Mouse (Mus musculus) B cell, adult 2 months (primary cell): ENCODE results near the gene Grk2.

Source experiments
- DNase-seq, 2 experiments: peaks; one replicate each; pipeline ENCODE4 v3.0.0; 2022

Grk2 gene

DNA sequence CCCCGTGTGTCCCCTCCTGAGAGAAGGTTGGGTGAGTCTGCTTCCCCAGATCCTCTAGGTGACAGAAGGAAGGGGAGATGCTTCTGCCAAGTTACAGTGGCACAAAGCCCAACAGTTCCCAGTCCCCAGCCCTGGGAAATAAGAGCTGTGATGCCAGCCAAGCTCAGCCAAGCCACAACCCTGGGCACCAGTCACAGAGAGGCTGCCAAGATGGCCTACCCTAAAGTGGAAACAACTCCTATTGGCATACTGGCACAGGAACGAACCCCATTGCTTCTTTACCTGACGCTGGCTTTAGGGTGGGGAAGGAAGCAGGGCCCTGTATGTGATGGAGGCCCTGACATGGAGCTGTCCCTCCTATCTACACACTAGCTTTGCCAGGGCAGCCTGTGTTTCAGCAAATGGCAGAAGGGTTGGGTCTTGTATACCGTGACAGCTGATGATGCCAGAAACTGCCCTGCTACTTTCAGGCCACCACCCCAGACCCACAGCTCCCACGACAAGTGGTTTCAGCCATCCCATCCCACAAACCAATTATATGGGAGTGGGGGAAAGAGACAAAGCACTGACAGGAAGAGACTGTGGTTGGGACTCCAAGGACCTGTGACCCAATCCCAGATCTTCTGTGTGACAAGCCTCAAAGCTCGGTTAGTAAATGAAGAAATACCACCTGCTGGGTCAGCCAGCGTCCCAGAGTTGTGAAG lies 2.9 kb downstream of the Grk2 start:
- no peak for DNase-seq

- DNase-seq: peak; percentile 74 to 77
These were observed 4.0 kb downstream of the Grk2 start for GRCm38 (mm10) chr19:4301735-4302651.

GRCm38 (mm10) chr19:4300852-4301734 lies 4.9 kb downstream of the Grk2 start:
- DNase-seq: no peak

DNA sequence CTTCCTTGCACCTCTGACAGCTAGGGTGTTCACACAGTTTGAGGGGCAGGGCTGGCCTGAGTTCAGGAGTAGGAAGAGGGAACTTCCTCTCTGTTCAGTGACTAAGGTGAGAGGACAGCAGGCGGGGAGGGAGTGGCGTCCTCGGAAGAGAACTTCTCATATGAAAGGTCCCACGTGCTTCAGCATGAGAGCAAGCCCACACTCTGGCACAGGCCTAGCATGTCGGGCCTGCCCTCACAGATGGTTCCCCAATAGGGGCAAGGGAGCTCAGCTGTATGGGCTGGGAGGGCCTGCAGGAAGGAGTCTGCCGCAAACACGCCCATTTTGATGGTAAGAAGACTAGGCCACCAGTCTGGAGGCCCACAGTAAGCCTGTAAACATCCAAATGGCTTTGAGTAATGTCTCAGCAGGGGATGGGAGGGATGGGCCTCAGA lies 5.7 kb downstream of the Grk2 start:
- DNase-seq: peak; percentile 82 to 86

DNA sequence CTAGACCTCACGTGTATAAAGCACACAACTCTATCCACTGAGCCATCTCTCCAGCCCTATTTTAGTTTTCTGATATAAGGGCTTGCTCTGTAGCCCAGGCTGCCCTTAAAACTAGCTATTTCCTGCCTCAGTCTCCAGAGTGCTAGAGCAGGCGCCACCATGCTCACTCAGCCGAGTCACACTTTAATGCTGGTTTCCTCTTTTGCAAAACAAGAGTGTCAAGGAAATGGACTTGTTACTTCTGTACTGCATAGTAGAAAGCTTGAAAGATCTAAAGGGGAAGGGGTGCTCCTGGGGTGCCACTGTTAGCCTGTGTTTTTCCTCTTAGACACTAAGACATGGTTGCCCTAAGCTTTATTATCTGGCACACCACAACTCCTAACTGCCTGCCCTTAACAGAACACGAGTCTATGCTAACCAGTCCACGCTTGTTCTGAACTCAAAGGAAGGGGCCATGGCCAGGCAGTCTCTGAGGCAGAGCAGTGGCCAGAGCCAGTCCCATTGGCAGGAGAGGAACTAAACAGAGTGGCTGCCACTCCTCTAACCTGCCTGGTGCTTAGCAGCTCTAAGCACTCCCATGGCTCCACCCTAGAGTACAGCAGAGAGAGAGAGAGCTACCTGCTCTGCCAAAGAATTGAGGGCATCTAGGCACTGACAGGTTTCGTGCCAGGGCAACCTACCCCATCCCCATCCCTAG lies 6.3 kb downstream of the Grk2 start:
- DNase-seq: peak; percentile 65 to 71

DNA sequence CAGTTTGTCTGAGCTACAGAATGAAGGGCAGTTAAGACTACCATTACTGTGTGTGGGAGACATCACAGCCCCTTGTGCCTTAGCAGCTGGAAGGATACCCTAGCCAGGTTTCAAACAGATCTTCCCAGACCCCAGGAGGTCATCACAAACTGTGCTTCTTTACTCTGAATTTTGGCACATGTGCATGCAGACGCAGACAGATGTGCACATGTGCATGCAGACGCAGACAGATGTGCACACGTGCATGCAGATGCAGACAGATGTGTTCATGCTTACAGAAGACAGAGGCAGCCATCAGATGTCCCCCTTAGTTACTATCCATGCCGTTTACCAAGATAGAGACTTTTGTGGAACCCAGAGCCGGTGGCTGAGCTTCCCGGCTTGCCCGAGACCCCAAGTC lies 6.9 kb downstream of the Grk2 start:
- DNase-seq: no peak

DNA sequence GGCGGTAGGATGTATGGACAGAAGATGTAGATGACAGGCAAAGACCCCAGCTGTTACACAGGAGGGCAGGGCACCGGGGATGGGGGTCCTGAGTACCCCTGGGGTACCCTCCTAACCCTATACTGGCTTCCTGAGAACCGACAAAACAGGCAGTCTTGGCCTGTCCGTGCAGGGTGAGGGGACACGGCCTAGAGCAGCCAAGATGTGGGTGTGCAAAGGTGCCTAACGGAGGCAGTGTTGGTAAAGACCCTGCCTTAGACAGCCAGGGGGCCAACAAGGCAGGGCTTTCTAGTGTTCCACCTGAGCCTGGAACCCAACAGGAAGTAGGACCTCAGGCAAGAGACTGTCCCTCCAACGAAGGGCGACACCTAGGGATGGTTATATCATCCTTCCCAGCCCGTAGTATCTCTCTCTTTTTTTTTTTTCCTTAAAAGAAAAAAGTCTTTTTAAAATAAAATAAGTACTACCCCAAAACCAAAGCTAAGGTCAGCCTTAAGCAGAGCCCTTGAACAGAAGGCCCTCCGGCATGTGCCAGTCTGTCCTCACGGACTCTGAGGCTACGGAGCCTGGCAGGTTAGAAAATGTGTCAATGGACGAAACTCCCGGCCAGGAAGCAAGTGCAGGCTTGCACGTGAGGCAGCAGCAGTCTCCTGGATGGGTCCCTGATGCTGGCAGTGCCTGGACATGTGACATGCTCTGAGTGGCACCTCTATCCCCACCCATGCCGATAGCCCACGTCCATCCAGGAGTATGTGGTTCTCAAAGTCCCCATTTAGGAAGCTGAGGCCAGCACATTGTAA lies 7.5 kb downstream of the Grk2 start:
- DNase-seq: no peak

DNA sequence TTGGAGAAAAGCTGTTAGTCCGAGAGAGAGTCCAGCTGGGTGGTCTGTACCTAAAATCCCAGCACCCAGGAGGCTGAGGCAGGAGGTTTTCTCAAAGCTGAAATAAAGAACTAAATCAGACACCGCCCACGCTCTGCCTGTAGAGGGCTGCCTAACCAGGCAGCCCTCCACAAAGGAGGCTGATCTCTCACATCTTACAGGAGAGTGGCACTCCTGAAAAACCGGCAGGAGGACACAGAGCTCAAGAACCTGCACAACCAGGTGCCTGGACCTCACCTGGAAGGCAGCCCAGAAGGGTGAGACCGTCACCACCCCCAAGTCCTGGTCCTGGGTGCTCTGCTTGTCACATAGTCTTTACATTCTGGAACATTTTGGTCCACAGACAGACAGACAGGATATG lies 8.2 kb downstream of the Grk2 start:
- peak; percentile 37 to 43 for DNase-seq

DNA sequence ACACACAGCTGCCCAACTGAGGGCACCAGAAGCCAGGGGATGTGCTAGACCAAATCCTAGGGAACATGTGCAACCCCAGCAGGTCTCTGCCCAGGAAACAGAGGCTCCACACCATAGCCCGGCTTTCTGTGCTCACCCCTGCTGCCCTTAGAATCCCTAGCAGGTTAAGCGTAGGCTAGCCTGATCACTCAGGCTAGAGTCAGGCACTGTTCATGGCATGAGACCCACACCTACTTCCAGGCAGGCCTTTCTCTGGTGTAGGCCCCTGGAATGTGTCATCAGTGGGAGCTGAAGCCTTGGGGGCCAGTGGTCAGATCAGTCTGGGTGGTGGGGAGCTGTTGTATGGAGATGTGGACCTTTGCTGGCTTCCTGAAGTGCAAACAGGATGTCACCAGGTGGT lies 9.4 kb downstream of the Grk2 start:
- no peak for DNase-seq

GRCm38 (mm10) chr19:4295391-4295790 lies 10.6 kb downstream of the Grk2 start:
- DNase-seq: no peak

GRCm38 (mm10) chr19:4294381-4295097 lies 11.5 kb downstream of the Grk2 start:
- peak; percentile 84 to 88 for DNase-seq

- no peak for DNase-seq
These were observed 14.9 kb downstream of the Grk2 start for GRCm38 (mm10) chr19:4291161-4291560.

GRCm38 (mm10) chr19:4290749-4291148 lies 15.3 kb downstream of the Grk2 start:
- no peak for DNase-seq

DNA sequence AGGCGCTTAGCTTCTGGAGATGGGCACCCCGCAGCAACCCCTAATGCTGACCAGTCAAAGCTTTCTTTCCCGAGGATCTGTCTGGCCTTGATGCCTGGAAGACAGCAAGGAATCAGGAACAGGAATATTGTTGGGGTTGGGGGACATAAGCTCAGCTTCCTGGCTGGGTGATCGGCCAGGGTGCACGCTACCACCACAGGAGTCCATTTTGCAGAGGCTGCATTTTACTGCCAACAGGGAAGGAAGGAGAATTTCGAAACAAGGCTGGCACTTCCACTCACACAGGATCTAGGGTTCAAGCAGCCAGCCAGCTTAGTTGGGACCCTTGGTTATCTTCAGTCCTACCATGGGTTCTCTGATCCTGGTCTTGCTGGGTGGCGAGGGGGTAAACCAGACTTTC lies 22.4 kb downstream of the Grk2 start:
- no peak for DNase-seq

DNA sequence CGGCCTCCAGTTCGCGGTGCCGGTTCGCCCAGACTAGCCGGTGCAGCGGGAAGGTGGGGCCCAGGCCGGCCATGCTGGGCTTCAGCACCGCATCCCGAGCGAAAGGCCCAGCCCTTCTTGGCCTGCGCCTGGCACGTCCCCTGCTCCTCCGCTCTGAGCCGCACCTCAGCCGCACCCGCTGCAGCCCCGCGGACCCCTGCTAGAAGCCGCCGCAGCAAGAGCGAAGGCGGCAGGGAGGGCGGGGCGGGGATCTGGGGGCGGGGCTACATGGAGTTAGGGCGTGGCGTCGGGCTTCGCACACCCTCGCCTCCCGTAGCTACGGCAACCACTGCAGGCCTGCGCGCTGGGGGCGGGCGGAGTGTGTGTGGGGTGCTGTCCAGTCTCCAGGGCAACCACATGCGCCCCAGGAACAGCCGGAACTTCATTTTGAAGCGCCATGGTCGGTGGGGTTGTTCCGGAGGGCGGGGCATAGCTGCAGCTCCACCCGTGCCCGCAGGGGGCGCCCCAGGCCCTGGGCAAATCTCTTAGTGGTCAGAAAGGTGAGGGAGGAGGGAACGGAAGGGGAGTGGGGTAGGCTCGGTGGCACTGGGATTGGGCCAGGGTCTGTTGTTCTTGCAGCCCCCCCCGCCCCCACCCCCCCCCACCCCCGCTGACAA lies 23.0 kb downstream of the Grk2 start, which contains the start of gene Ankrd13d:
Ankrd13d (minus strand) TSS at position 240 of the 656 bp plus-strand sequence.
- DNase-seq: peak; percentile 97 to 98

DNA sequence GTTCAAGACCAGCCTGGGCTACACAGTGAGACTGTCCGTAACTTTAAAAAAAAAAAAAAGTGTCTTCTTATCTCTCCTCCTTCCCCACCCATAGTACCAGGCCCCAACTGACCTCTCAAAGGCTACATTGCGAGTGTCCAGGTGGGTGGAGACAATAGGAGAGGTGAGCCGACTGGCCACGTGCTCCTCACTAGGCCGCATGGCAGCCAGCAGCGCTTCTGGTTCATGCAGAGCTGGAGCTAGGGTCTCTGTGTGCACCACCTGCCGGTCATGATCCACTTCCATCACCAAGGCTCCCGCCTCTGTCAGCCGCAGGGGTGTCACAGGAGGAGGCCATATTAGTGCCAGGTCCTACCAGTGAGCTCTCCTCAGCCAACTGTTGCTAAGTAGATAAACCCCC lies 25.6 kb downstream of the Grk2 start:
- no peak for DNase-seq

GRCm38 (mm10) chr19:4279487-4279886 lies 26.5 kb downstream of the Grk2 start:
- DNase-seq: peak; percentile 55 to 64

DNA sequence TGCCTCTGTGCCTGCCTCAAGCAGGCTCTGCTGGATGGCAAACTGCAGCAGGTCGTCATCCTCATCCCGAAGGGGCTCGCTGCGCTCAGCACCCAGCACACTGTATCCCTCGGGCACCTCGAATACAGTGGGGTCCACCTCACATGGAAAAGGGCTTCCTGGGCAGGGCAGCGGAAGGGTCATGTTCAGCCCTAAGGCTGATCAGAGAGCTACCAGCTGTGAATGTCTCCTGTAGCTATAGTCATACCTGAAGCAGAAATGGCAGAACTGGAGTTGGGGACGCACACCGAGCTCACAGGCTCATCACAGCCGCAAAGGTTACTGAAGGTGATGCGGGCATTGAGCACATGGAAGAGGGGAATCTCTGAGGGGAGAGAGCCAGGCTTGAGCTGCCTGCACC lies 35.0 kb downstream of the Grk2 start:
- no peak for DNase-seq

- DNase-seq: no peak
These were observed 35.8 kb downstream of the Grk2 start for GRCm38 (mm10) chr19:4270187-4270586.
